Mouse (Mus musculus) granulocyte monocyte progenitor cell, adult 5-6 weeks (primary cell): ENCODE results near the gene Zfp839. TPM values are rescaled to one million over a fixed set of nuclear protein-coding genes. Genes with fewer than 3 reads are reported as not detected.
"Not testable (repeated sequence)": the region's sequence is repeated elsewhere in the genome, so short reads cannot be mapped to it uniquely, and the experiment has no call there.

ENCODE experiments used
- ATAC-seq: replicated peaks from 2 replicates; pipeline ENCODE4 v1.8.0; 2016; ENCODE audit warnings: mild to moderate bottlenecking, moderate TSS enrichment, inconsistent platforms; ENCODE audit not compliant: poor library complexity, severe bottlenecking
- total RNA-seq, 2 experiments: library from RNA; stranded (forward) in 1 of 2; stranded (reverse) in 1 of 2; fragments of 200-712, 200-1000 nt in 1 of 2; fragments of >200 nt in 1 of 2; fragmentation: Nextera tagmentation in 1 of 2; gene quantifications; 2 replicates each; pipeline ENCODE4 v1.2.3; 2014 to 2017

Zfp839 gene
- total RNA-seq, 2 experiments from 2014 or later, result 6.4 to 6.6 TPM

DNA sequence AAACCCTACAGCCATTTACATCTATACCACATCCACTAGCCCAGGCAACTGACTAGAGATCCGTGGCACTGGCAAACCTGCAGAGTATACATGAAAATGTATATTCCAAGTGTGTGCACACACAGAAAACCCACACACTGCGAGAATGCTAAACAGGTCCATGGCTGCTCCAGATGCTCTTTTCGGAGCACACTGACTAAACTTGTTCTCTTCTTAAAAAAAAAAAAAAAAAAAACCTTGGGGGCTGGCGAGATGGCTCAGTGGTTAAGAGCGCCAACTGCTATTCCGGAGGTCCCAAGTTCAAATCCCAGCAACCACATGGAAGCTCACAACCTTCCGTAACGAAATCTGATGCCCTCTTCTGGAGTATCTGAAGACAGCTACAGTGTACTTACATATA is 12.2 kb upstream of the Zfp839 start:
- no peak for ATAC-seq

GRCm38 (mm10) chr12:110840348-110841198 is 9.5 kb upstream of the Zfp839 start, which contains the start of gene Mok:
Gene Mok (minus strand): TSS chr12:110840939.
- ATAC-seq, result peak; percentile 42

DNA sequence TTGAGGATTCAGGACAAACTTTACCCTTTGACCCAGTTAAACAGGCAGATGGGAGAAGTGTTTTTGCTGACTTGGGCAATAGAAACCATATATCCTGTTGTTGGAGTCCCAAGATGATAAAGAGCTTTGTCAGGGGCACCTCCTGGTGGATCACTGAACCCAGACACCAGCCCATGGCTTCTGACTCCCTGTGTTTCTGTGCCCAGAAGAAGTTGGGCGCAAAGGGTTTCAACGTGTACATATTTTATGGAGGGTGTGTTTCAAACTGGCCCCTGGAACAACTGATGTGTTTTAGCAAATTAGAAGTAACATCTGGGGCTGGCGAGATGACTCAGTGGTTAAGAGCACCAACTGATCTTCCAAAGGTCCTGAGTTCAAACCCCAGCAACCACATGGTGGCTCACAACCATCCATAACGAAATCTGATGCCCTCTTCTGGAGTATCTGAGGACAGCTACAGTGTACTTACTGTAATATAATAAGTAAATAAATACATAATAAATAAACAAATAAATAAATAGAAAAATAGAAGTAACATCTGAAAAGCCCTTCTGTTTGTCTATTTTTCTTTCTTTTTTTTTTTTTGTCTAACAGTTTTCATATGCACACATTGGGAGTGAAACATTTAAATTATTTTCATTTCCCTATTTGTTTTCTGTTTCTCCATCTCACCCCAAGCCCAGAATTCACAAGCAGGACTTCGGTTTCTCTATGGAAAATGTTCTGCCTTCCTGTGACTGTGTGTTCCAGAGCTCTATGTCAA is 8.1 kb upstream of the Zfp839 start:
- no peak for ATAC-seq

DNA sequence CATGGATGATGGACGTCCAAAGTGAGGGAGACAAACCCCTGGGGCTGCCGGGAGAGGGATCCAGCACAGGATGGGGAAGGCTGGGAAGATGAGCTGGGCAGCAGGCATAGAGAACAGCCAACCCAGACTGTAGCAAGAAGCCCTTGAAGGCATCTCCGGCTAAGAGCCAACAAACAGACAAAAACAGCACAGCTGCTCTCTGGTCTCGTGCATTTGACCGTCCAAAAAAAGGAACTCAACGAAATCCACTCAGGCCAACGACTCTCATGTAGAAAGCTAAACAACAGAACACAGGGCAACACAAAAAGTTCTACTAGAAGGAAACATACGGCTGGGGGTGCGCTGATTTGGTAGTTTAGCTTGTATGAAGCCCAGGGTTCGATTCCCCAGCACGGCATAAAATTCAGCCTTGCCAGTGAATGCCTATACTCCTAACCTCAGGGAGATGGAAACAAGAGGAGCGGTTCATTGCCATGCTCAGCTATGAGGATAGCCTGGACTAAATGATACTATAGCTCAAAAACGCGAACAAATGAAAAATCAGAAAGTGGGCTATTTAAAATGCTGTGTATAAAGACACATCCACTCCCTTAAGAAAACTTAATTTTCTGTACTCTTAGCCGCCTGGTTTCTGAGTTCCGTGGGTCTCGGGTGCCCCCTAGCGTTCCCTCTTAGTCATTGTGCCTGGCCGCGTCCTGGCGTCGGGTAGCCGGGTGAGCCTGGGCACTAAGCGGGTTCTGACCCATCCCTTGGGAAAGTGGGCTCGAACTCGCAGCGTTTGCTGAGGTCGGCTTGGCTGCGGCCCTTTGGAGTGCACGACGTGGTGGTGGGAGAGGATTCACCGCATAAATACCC is 6.6 kb upstream of the Zfp839 start:
- peak; percentile 48 for ATAC-seq

- peak; percentile 20 for ATAC-seq
Measured at GRCm38 (mm10) chr12:110844227-110845130, 5.6 kb upstream of the Zfp839 start.

DNA sequence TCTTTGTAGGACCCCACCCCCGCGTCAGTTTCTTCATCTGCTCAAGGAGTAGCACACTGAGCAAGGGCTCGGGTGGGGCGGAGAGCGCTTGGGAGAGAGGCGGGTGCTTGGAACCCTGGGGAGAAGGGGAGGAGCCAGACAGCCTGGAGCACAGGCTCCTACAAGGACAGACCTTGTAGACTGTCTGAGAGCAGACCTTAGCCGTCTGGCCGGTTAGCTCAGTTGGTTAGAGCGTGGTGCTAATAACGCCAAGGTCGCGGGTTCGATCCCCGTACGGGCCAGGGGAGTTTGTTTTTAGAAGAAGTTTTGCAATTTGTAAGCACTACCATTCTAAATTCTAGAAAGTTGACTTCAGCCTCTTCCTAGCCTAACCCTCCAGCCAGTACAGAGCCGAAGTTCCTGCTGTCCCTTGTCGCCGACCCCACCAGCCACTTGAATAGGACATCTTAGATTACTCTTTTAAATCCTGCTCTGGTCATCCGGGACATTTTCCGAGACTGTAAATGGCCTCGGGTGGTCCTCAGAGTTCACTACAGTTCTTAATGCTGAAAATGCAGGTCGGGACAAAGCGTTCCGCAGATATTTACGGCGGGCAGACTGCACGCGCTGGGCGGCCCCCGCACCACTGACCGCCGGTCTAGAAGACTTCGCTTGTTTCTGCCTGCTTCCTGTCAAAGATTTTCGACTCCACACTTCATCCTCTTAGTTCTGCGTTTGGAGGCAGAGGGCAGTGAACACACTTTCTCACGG is 4.7 kb upstream of the Zfp839 start:
- peak; percentile 73 for ATAC-seq

GRCm38 (mm10) chr12:110846191-110846765 is 3.8 kb upstream of the Zfp839 start:
- ATAC-seq, result no peak

- ATAC-seq, result no peak
Measured at GRCm38 (mm10) chr12:110850929-110851256, 840 bp downstream of the Zfp839 start.

GRCm38 (mm10) chr12:110851414-110851813 is 1.4 kb downstream of the Zfp839 start:
- peak; percentile 16; the same call in 1 of the 2 replicates for ATAC-seq

GRCm38 (mm10) chr12:110851923-110852322 is 1.9 kb downstream of the Zfp839 start:
- ATAC-seq, result peak; percentile 29

GRCm38 (mm10) chr12:110854786-110855737 is 5.0 kb downstream of the Zfp839 start:
- ATAC-seq, result peak; percentile 34

GRCm38 (mm10) chr12:110857196-110857595 is 7.1 kb downstream of the Zfp839 start:
- ATAC-seq, result no peak; the same call in 1 of the 2 replicates

GRCm38 (mm10) chr12:110858681-110859080 is 8.6 kb downstream of the Zfp839 start:
- not testable (repeated sequence) for ATAC-seq

DNA sequence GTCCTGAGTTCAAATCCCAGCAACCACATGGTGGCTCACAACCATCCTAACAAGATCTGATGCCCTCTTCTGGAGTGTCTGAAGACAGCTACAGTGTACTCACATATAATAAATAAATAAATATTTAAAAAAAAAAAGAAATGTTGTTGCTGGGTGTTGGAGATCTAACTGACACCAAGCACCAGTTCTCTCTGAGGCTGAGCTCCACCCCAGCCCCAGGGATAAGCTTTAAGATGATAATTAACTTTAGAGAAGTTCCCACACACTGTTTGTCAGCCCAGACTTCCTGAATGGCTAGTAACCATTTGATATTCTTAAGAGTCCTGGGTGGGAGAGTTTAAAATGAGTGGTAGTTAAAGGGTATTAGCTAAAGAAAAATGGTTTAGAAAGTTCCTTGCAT is 10.2 kb downstream of the Zfp839 start:
- no peak for ATAC-seq

DNA sequence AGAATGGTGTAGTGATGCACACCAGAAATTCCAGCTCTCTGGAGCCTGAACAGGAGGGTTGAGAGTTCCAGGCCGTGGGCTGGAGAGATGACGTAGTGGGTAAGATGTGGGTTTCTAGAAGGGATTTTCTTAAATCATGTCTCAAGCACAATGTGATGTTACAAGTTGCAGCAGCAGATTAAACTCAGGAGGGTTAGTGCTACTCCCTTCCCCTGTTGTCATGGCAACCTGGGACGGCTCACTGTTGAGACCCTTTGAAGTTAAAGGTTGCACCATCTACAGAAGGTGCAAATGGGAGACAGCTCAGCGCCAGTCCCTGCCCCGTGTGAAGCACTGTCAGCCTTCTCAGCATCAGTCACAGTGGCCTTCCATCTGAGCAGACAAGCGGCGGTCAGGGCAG is 11.2 kb downstream of the Zfp839 start:
- ATAC-seq, result no peak

DNA sequence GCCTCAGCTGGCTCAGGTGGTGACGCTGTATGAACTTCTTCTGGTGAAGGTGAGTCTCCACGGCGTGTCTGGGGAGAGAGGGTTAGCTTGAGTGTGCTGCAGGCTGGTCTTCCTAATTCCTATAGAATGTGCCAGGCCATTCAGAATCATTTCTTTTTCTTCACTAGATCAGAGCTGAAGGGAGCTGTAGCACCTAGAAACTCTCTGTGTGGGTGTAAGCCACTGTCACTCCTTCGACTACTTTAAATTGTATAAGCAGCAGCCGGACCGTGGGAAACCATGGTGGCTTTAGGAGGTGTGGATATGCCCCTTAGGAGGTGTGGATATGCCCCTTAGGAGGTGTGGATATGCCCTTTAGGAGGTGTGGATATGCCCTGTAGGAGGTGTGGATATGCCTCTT is 14.0 kb downstream of the Zfp839 start:
- no peak for ATAC-seq

DNA sequence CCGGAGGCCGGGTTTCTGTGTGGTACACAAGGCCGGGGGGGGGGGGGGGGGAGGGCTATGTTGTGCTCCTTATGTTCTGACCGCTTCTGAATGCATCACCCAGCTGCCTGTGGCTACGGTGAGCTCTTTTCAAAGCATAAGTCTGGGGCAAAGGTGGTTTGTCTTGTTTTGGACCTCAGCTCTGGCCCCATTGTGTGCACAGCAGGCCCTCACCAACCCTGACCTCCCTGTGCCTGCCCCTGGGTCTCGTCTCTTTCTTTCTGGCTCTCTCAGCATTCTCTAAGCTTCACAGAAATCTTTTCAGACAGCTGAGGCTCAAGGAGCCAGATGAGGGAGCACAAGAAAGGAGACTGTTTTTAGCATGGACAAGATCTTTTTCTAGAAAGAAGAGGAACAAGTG is 15.5 kb downstream of the Zfp839 start:
- no peak for ATAC-seq
